8 mouse cellular contexts compared by ENCODE assay signal in genomic region chr4:155234371-155235310, GRCm38 (mm10). TPM values are rescaled to one million over a fixed set of nuclear protein-coding genes. Genes with fewer than 3 reads are reported as not detected.
DNase-seq lines count a peak whose midpoint lies in the region; ATAC-seq and TF ChIP-seq lines count a peak whose summit lies in the region.

No protein-coding gene starts in this region.

- 33% methylated on average over 8 of the region's 8 CpGs for WGBS in intestine, embryonic 16.5 days
- 55% methylated on average over 8 of the region's 8 CpGs for WGBS in neural tube, embryonic 13.5 days

- peak overlapping the region; percentile 76 for H3K9ac ChIP-seq in intestine, embryonic 16.5 days (ENCODE audit: low read depth, low read length)
- H3K9ac ChIP-seq in neural tube, embryonic 13.5 days: peak overlapping the region; percentile 65

- H3K4me3 ChIP-seq in E14TG2a.4 (replicated peaks; ENCODE audit: low read length): peak overlapping the region; percentile 82
- no peak overlapping the region for H3K4me3 ChIP-seq in intestine, embryonic 16.5 days (ENCODE audit: low read length)
- H3K4me3 ChIP-seq in neural tube, embryonic 13.5 days: no peak overlapping the region

- no peak for TF ChIP-seq CTCF in E14TG2a.4 (conservative IDR thresholded peaks at IDR 0.05; ENCODE audit: low read length)

- H3K36me3 ChIP-seq in E14TG2a.4 (ENCODE audit: insufficient read depth, low read length): no peaks in the 10 kb centered on the region
- H3K36me3 ChIP-seq in intestine, embryonic 16.5 days (ENCODE audit: control insufficient read depth, insufficient read depth, low read length): no peaks in the 10 kb centered on the region
- H3K36me3 ChIP-seq in neural tube, embryonic 13.5 days: no peaks in the 10 kb centered on the region

- H3K27me3 ChIP-seq in E14TG2a.4 (ENCODE audit: insufficient read depth, low read length): peaks cover 13% of the 10 kb centered on the region
- no peaks in the 10 kb centered on the region for H3K27me3 ChIP-seq in intestine, embryonic 16.5 days (replicated peaks; ENCODE audit: control insufficient read depth, insufficient read depth, low read length)
- H3K27me3 ChIP-seq in neural tube, embryonic 13.5 days: no peaks in the 10 kb centered on the region

- H3K4me2 ChIP-seq in intestine, embryonic 16.5 days (ENCODE audit: low read depth, low read length): peak overlapping the region; percentile 55
- peak overlapping the region; percentile 41 for H3K4me2 ChIP-seq in neural tube, embryonic 13.5 days

- peaks cover 34% of the 10 kb centered on the region for H3K4me1 ChIP-seq in E14TG2a.4 (replicated peaks; ENCODE audit: low read depth, low read length)
- H3K4me1 ChIP-seq in intestine, embryonic 16.5 days (ENCODE audit: control insufficient read depth, insufficient read depth, low read length): peaks cover 53% of the 10 kb centered on the region
- peaks cover 42% of the 10 kb centered on the region for H3K4me1 ChIP-seq in neural tube, embryonic 13.5 days (replicated peaks)

- peak; percentile 39 for DNase-seq in gastrocnemius, adult 18-20 months (ENCODE audit: low spot score)
- DNase-seq in gastrocnemius, postnatal 25 days: no peak
- DNase-seq in fibroblast of lung, adult 2 months (ENCODE audit: low read depth): peak; percentile 19
- peak; percentile 46 to 61 for DNase-seq in lung, adult 18-20 months
- DNase-seq in ovary, postnatal 10 days (ENCODE audit: low spot score): no peak

- no peaks in the 10 kb centered on the region for H3K9me3 ChIP-seq in E14TG2a.4 (ENCODE audit: low read length)
- no peaks in the 10 kb centered on the region for H3K9me3 ChIP-seq in intestine, embryonic 16.5 days (ENCODE audit: control insufficient read depth, low read length)
- H3K9me3 ChIP-seq in neural tube, embryonic 13.5 days: no peaks in the 10 kb centered on the region

- peak; percentile 53 for ATAC-seq in intestine, embryonic 16.5 days
- peak; percentile 3 for ATAC-seq in neural tube, embryonic 13.5 days (ENCODE audit: low read depth)

- peak overlapping the region; percentile 100 for H3K27ac ChIP-seq in intestine, embryonic 16.5 days (ENCODE audit: low read length)
- H3K27ac ChIP-seq in neural tube, embryonic 13.5 days (replicated peaks): peak overlapping the region; percentile 94

RNA-seq across cellular contexts. Expression of gene Ski, which starts 12.2 kb away (rescaled TPM):
- 10 to 100 TPM; 28.3 to 31.3 TPM for total RNA-seq in gastrocnemius, adult 18-20 months (2021)
- total RNA-seq in gastrocnemius, postnatal 25 days (2021): 10 to 100 TPM; 31.3 to 34.7 TPM
- polyA plus RNA-seq in intestine, embryonic 16.5 days (2015; fragmentation: Nextera tagmentation; extraction: Ambion mirVana): 11.4 and 11.7 TPM in 2 replicates
- 11.3 and 12.2 TPM in 2 replicates for polyA plus RNA-seq in neural tube, embryonic 13.5 days (2015; fragmentation: Nextera tagmentation; extraction: Ambion mirVana)

RNA-seq across cellular contexts. Expression of gene Faap20, which starts 15.0 kb away (rescaled TPM):
- 1 to 10 TPM; 5.2 to 6.6 TPM for total RNA-seq in gastrocnemius, adult 18-20 months (2021)
- 1 to 10 TPM; 5.3 to 8.2 TPM for total RNA-seq in gastrocnemius, postnatal 25 days (2021)
- 60.3 and 70.4 TPM in 2 replicates for polyA plus RNA-seq in intestine, embryonic 16.5 days (2015; fragmentation: Nextera tagmentation; extraction: Ambion mirVana)
- polyA plus RNA-seq in neural tube, embryonic 13.5 days (2015; fragmentation: Nextera tagmentation; extraction: Ambion mirVana): 76.3 and 84.2 TPM in 2 replicates

Comparison
In these comparisons a context has a peak if more than half of its experiments do, and no peak if none do; other contexts are left out.
1. DNase-seq: peak in gastrocnemius, adult 18-20 months (single experiment), fibroblast of lung, adult 2 months (single experiment) and lung, adult 18-20 months (2 of 2); none in gastrocnemius, postnatal 25 days (single experiment) and ovary, postnatal 10 days (single experiment).